Mouse (Mus musculus): ENCODE results near the gene Wdr5.

The Wdr5 gene

GRCm38 (mm10) chr2:27514639-27515328 is at the start of gene Wdr5:
Wdr5 (plus strand) TSS chr2:27515157.
- DNase-seq (ENCODE audit: extremely low spot score), result peak; percentile 99

GRCm38 (mm10) chr2:27469292-27469990 is 45.5 kb upstream of the Wdr5 start:
- DNase-seq (ENCODE audit: extremely low spot score), result no peak

DNA sequence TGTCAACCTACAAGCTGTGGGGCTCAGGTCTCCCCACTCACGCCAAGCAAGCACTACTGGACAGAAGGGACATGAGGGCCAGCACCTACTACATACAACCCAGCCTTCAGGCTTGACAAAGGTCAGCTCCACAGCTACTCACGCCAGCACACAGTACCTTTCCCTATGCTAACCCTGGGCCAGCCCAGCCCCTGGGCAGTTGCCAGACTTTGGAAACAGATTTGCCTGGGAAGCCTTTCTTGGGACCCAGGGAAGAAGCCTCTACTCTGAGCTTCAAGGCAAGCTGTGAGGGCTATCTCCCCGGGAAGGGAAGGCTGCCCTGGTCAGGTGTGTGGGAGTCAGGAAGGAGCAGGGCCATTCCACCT is 45.0 kb upstream of the Wdr5 start:
- no peak for DNase-seq (ENCODE audit: extremely low spot score)

- no peak for DNase-seq (ENCODE audit: extremely low spot score)
These were observed 44.4 kb upstream of the Wdr5 start for GRCm38 (mm10) chr2:27470535-27470934.

DNA sequence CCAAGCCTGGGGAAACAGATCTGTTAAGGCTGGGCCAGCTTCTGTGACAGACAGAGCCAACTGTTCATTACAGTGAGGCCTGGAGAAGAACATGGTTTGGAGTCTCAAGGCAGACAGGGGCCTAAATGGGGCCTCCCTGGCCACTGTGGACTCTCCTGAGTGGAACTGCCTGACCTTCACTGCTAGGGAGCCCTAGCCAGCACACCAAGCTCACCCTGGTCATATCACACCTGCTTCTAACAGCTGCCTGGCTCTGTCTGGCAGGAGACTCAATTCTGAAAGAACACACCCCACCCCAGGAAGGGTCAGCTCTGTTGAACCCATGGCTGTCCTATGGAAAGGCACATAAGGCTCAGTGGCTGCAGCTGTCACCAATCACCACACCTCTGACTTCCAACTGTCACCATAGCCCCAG is 43.8 kb upstream of the Wdr5 start:
- no peak for DNase-seq (ENCODE audit: extremely low spot score)

GRCm38 (mm10) chr2:27473061-27473765 is 41.7 kb upstream of the Wdr5 start:
- no peak for DNase-seq (ENCODE audit: extremely low spot score)

DNA sequence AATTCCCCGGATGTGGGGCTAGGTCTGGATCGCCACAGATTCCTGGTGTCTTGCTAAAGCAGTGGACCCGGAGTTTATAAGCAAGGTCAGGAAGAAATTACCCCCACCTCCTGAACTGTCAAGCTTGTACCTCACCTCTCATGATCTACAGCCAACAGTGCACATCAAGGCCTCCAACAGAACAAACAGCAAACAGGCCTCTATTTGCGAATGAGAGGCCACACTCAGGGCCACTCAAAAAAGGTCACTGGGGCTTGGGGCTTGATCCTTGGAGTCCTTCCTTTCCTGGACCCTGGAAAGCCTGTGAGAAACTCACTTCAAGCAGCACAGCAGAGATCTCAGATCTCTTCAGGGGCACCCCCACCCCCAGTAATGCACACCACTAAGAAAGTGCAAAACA is 41.0 kb upstream of the Wdr5 start:
- no peak for DNase-seq (ENCODE audit: extremely low spot score)

DNA sequence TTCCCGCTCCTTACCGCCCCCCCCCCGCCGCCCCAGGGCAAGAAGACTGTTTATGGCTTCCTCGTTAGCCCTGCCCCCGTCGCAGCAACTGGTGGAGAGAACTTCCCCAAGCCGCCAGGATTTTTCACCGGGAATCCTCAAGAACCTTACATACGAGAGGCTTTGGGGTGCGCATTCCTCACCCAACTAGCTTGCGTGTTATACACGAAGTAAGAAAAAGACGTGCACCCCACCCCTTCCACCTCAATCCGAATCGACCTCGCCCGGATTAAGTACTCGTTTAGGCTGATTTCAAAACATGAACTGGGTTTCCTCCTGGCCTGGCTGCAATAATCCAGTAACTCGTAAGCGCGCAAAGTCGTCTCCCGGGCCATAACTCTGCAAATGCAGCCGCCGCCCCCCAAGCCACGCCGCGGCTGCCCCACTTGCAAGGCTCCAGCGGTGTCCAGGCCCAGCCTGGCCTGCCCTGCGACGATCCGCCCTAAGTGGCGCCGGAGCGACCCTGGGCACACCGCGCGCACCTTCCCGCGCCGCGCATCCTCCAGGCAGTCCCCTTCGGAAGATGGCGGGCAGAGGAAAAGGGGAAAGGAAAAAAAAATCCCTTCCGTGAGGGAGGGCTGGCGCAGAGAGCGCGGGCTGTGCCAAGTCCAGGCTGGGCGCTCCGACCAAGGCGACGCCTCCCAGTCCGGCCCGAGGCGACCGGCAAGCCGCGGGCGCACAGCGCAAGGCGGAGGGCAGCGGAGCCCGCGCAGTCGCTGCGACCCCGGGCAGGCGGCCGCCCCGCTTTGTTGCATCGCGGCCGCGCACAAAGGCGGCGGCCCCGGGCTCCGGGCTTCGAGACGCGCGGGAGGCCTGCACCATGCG is 40.1 kb upstream of the Wdr5 start:
- DNase-seq (ENCODE audit: extremely low spot score), result no peak

- peak; percentile 90 for DNase-seq (ENCODE audit: extremely low spot score)
These were observed 39.3 kb upstream of the Wdr5 start for GRCm38 (mm10) chr2:27475495-27476302.

- no peak for DNase-seq (ENCODE audit: extremely low spot score)
These were observed 38.4 kb upstream of the Wdr5 start for GRCm38 (mm10) chr2:27476303-27477192.

- DNase-seq (ENCODE audit: extremely low spot score), result no peak
These were observed 35.1 kb upstream of the Wdr5 start for GRCm38 (mm10) chr2:27479821-27480220.

- DNase-seq (ENCODE audit: extremely low spot score), result no peak
These were observed 34.6 kb upstream of the Wdr5 start for GRCm38 (mm10) chr2:27480367-27480766.

DNA sequence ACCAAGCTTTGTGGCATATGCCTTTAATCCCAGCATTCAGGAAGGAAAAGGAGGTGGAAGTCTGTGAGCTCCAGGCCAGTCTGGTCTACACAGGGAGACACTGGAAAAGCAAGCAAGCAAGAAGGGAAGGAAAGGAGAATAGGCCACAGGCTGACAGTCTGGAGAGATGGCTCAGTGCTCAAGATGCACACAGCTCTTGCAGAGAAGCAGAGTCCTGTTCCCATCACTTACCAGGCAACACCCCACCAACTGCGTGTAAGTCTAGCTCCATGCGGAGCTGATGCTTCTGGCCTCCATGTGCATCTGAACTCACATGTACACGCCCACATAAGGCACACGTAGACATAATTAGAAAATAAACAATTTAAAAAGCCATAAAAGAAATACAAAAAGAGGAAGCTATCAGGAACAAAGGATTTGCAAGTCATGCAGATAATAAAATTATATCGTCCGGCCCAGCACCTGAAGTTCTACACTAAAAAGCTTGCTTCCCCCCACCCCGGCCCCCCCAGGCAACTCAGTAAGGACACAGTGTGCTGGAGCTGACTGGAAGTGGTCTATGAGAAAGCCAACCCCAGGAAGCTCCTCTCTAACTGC is 32.6 kb upstream of the Wdr5 start:
- no peak for DNase-seq (ENCODE audit: extremely low spot score)

- no peak for DNase-seq (ENCODE audit: extremely low spot score)
These were observed 28.2 kb upstream of the Wdr5 start for GRCm38 (mm10) chr2:27486725-27487124.

DNA sequence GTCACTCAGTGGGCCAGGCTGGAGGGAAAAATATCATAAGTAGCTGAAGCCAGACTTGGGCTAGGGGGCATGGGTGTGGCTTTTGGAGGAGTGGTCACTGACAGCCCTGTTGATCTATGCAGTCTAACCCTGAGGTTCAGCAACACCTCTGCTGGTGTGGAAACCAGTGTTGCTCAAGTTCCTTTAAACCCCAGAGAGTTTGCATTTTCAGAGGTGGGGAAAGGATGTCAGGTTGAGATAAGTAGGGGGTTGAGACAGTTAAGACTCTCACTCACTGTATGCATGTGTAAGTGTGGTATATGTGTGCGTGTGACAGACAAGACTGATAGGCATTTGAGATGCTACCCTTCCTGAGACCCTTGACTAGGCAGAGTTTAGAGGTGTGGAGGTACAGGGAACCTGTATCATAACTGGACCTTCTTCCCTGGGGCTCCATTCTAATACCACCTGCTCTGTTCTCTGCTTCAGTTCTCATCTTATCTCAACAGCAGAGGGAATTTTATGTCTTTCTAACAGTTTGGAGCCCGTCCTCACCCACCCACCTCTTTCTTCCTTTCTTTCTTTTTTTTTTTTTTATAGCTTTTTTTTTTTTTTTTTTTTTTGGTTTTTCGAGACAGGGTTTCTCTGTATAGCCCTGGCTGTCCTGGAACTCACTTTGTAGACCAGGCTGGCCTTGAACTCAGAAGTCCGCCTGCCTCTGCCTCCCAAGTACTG is 27.5 kb upstream of the Wdr5 start:
- DNase-seq (ENCODE audit: extremely low spot score), result no peak

DNA sequence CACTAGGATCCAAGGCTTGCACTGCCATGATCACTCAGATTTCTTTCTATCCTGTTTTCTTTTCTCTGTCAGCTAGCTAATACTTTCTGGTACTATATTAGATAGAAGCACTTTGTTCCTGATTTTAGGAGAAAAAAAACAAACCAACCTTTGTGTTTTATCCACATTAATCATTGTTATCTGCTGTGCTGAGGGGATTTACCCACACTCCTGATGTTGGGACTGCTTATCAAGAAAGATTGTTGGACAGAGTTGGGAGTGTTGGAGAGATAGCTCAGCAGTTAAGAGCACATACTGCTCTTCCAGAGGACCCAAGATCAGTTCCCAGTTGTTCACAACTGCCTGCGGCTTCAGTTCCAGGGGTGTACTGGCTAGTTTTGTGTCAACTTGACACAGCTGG is 26.6 kb upstream of the Wdr5 start:
- DNase-seq (ENCODE audit: extremely low spot score), result no peak

- DNase-seq (ENCODE audit: extremely low spot score), result no peak
These were observed 24.0 kb upstream of the Wdr5 start for GRCm38 (mm10) chr2:27490939-27491338.

DNA sequence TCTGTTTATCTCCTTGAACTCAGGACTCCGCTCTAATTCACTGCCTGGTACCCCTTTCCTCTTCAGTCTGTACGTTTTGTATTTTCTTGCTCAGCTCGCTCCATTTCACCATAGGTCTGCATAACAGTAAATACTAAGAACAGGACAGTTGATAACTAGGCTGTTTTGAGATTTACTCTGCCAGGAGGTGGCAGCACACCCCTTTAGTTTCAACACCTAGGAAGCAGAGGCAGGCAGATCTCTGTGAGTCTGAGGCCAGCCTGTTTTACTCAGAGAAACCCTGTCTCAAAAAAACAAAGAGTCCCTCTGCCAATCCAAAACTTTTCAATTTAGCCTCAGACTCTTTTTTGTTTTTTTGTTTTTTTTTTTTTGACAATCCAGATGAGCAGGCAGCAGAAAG is 21.0 kb upstream of the Wdr5 start:
- no peak for DNase-seq (ENCODE audit: extremely low spot score)

- peak; percentile 60 for DNase-seq (ENCODE audit: extremely low spot score)
These were observed 18.4 kb upstream of the Wdr5 start for GRCm38 (mm10) chr2:27496391-27497028.
